Mouse (Mus musculus) heart, postnatal 0 days (tissue): ENCODE measurements around the gene Slc35f1. TPM values are rescaled to one million over a fixed set of nuclear protein-coding genes. Genes with fewer than 3 reads are reported as not detected.

Source experiments
- ATAC-seq: fragments of 200-750 bp; cut with Nextera tagmentation; 2 replicates; pipeline ENCODE4 v1.8.0; 2017; ENCODE audit warnings: low read depth, moderate number of reproducible peaks, moderate library complexity; ENCODE audit not compliant: insufficient read depth
- DNase-seq: peaks from one replicate; pipeline ENCODE4 v3.0.0-alpha.2; 2016; ENCODE audit warnings: low spot score
- H3K27ac ChIP-seq: fragments of 300-500 bp; sonication (generic); 2 replicates; pipeline ENCODE4 v1.5.1; 2014; ENCODE audit warnings: low read depth, mild to moderate bottlenecking
- H3K27me3 ChIP-seq: fragments of 300-500 bp; sonication (generic); 2 replicates; pipeline ENCODE4 v1.6.1; 2014; ENCODE audit warnings: low read length, mixed read lengths; ENCODE audit not compliant: control insufficient read depth, insufficient read depth
- H3K36me3 ChIP-seq: fragments of 300-500 bp; sonication (generic); replicated peaks from 2 replicates; pipeline ENCODE4 v1.6.1; 2014; ENCODE audit warnings: low read length, mixed read lengths; ENCODE audit not compliant: control insufficient read depth, insufficient read depth
- H3K4me1 ChIP-seq: fragments of 300-500 bp; sonication (generic); 2 replicates; pipeline ENCODE4 v1.6.1; 2014; ENCODE audit warnings: antibody characterized with exemption; ENCODE audit not compliant: control insufficient read depth, insufficient read depth
- H3K4me2 ChIP-seq: fragments of 300-500 bp; sonication (generic); 2 replicates; pipeline ENCODE4 v1.6.1; 2014; ENCODE audit warnings: low read depth, mild to moderate bottlenecking, low read length, moderate library complexity
- H3K4me3 ChIP-seq: fragments of 300-500 bp; sonication (generic); 2 replicates; pipeline ENCODE4 v1.5.1; 2014; ENCODE audit warnings: low read depth, low read length
- H3K9ac ChIP-seq: fragments of 300-500 bp; sonication (generic); replicated peaks from 2 replicates; pipeline ENCODE4 v1.6.1; 2014; ENCODE audit warnings: low read depth, low read length, mixed read lengths
- H3K9me3 ChIP-seq: fragments of 300-500 bp; sonication (generic); replicated peaks from 2 replicates; pipeline ENCODE4 v1.6.1; 2016; ENCODE audit warnings: low read length; ENCODE audit not compliant: control insufficient read depth
- CTCF ChIP-seq: IDR thresholded peaks from 2 replicates; pipeline ENCODE4 v1.5.1; 2016; ENCODE audit warnings: antibody characterized with exemption, control low read depth, low read depth
- EP300 ChIP-seq: IDR thresholded peaks from 2 replicates; pipeline ENCODE4 v1.6.1; 2016; ENCODE audit warnings: antibody characterized with exemption, low read depth
- WGBS: fragments of 180-500 bp; shearing (Covaris S2); extraction: QIAGEN DNeasy Blood & Tissue Kit; methylation state at CpG from one replicate; pipeline ENCODE4 v1.1.7; 2014; 5-methylcytosine and 5-hydroxymethylcytosine counted together
- polyA plus RNA-seq: library from polyadenylated mRNA; unstranded; fragments of >200 nt; fragmentation: Nextera tagmentation; extraction: Ambion mirVana; gene quantifications from 2 replicates; pipeline ENCODE4 v1.2.1, GENCODE M21; 2015
- total RNA-seq: library from RNA; depleted of rRNA; stranded (reverse); fragments of >200 nt; gene quantifications from 2 replicates; pipeline ENCODE4 v1.2.3, GENCODE M21; 2014; ENCODE audit warnings: low replicate concordance

Slc35f1 gene
- total and polyA plus RNA-seq, 2 experiments from 2014 or later = 0.57 to 3.1 TPM

DNA sequence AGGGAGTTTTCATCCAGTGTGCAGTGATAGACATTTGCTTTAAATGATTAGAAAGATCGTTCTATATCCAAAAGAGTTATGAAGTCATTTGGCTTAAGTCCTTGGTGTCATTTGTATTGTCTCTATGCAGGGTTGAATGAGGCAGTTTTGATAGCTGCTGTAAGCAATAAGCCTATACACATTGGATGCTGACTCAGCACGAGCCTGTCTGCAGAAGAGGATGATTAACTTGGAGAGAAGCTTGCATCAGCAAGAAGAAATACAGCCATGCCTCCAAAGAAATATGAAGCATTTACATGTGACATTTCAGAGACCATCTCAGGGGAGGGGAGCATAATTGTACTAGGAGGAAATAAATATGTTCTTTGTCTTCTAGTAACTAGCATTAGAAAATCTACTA lies 19.1 kb downstream of the Slc35f1 start:
- Histone ChIP-seq H3K27ac (no peak overlapping the region), H3K9ac (no peak overlapping the region), H3K27me3 (no peaks in the 10 kb centered on the region), H3K4me2 (no peak overlapping the region), H3K4me1 (no peaks in the 10 kb centered on the region), H3K4me3 (no peak overlapping the region), H3K9me3 (no peaks in the 10 kb centered on the region), H3K36me3 (no peaks in the 10 kb centered on the region)
- WGBS = 56% methylated on average over 2 of the region's 2 CpGs
- TF ChIP-seq CTCF = no peak
- TF ChIP-seq EP300 = no peak
- ATAC-seq (no peak), DNase-seq (no peak)

DNA sequence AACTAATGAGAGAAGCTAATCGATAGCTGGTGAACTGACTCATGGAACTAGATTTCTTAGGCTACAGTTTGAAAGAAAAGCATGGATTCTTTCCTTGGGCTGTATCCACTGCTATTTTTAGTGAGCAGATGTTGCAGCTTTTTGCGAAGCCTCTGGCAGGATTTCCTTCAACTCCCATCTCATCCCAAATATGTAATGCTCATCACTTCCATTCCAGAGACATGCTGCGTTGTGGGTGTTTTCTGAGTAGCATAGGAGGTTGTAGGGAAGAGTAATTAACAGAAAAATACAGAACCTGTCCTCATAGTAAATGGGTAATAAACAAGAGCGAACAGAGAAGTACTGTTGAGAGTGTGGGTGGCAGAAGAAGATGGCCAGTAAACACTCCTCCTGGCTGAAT lies 21.8 kb downstream of the Slc35f1 start:
- Histone ChIP-seq H3K27me3 (no peaks in the 10 kb centered on the region), H3K36me3 (no peaks in the 10 kb centered on the region), H3K4me2 (no peak overlapping the region), H3K4me1 (no peaks in the 10 kb centered on the region), H3K4me3 (no peak overlapping the region), H3K9me3 (no peaks in the 10 kb centered on the region), H3K27ac (no peak overlapping the region), H3K9ac (no peak overlapping the region)
- WGBS = 66% methylated on average over 4 of the region's 4 CpGs
- TF ChIP-seq EP300 = no peak
- TF ChIP-seq CTCF = no peak
- DNase-seq = no peak
- ATAC-seq = no peak

DNA sequence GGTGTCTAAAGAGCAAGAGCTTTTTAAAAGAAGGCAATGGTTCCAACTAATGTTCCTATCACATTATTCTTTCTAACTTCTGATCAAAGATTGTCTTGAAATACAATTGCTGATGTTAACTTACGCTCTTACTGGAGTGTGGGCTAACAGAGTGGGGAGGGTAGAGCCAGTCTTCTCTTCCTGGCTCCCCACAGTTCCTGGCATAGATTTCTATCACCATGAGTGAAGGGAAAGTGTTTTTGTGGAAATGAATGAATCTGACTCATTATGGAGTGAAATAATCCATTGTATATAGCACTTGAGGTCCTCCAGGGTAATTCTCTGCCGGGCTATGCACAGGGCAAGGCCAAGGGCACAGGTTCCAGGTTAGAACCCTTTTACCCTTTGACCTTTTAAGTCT lies 24.2 kb downstream of the Slc35f1 start:
- TF ChIP-seq CTCF = no peak
- no peak overlapping the region for H3K4me3 ChIP-seq
- DNase-seq = no peak
- 76% methylated on average over 2 of the region's 2 CpGs for WGBS
- no peak overlapping the region for H3K27ac ChIP-seq
- H3K4me1 ChIP-seq = no peaks in the 10 kb centered on the region
- H3K27me3 ChIP-seq = no peaks in the 10 kb centered on the region
- H3K36me3 ChIP-seq = no peaks in the 10 kb centered on the region
- H3K9ac ChIP-seq = no peak overlapping the region
- ATAC-seq = no peak
- no peaks in the 10 kb centered on the region for H3K9me3 ChIP-seq
- H3K4me2 ChIP-seq = no peak overlapping the region

DNA sequence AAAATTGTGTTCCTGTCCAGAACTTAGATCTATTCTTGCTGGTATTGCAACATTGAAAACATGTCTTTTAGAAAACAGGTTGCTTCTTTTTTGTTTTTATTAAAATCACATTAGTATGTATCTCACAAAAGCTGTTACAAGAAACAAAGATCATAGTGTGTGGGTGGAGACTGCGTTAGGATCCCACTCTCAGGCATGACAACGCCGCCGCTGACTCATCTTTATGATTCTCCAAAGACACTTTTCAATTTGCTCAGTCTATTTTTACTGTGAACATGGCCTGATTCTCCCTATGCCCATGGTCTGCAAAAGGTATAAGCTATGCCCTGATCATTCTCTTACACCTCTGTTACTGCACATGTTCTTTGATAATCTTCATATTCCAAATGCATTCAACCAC lies 24.8 kb downstream of the Slc35f1 start:
- no peak overlapping the region for H3K27ac ChIP-seq
- no peaks in the 10 kb centered on the region for H3K36me3 ChIP-seq
- H3K4me1 ChIP-seq = no peaks in the 10 kb centered on the region
- TF ChIP-seq CTCF (no peak), EP300 (no peak)
- H3K4me3 ChIP-seq = no peak overlapping the region
- no peaks in the 10 kb centered on the region for H3K9me3 ChIP-seq
- 86% methylated on average over 4 of the region's 4 CpGs for WGBS
- H3K4me2 ChIP-seq = no peak overlapping the region
- no peak overlapping the region for H3K9ac ChIP-seq
- no peak for ATAC-seq
- no peak for DNase-seq
- no peaks in the 10 kb centered on the region for H3K27me3 ChIP-seq

DNA sequence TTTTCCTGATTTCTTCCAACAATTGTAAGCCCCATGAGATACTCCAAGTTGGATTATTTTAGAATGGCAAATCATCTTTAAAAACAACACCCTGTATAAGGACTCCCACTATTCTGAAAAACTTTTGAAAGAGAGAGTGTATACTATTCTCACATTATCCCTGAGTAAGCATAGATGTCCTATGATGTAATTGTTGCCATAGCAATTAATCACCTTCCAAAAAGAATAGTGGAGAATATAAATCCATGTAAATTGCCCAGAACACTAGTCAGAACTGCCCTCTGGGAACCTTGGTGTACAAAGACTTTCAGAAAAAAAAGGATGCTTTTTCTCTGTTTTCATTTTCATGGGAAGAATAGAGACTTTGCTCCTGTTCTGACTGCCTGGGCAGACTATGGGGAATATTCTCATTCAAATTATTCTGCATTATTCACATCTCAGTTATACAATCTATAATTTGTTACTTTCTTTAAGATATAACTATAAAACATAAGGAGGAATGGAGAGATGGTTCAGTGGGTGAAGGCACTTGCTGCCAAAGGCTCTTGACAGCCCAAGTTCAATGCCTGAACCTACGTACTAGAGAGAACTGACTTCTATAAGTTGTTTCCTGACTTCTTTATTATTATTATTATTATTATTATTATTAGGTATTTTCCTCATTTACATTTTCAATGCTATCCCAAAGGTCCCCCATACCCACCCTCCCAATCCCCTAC lies 28.0 kb downstream of the Slc35f1 start:
- Histone ChIP-seq H3K9me3 (no peaks in the 10 kb centered on the region), H3K4me3 (no peak overlapping the region), H3K4me2 (no peak overlapping the region), H3K27ac (no peak overlapping the region), H3K4me1 (no peaks in the 10 kb centered on the region), H3K9ac (no peak overlapping the region), H3K27me3 (no peaks in the 10 kb centered on the region), H3K36me3 (no peaks in the 10 kb centered on the region)
- TF ChIP-seq CTCF (no peak), EP300 (no peak)
- ATAC-seq = no peak
- WGBS = 84% methylated on average over 1 of the region's 1 CpGs
- DNase-seq = no peak

DNA sequence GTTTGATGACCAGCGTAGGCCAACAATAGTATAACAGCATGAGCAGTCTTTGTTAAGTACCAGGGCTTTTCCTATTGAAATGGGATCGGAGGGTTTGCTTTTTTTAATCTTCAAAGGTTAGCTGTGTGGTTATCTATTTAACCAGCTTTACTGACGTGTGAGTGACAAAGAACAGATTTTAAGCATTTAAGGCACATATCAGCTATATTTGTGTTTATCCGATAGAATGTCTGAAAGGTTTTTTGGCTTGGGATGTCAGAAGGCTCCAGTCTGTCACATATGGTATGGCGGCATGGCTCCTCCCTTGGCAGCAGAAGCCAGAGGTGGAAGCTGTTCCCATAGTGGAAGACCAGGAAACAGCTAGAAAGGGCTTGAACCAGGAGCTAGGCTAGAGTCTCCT lies 36.3 kb downstream of the Slc35f1 start:
- Histone ChIP-seq H3K9me3 (no peaks in the 10 kb centered on the region), H3K36me3 (no peaks in the 10 kb centered on the region), H3K9ac (no peak overlapping the region), H3K27ac (no peak overlapping the region), H3K4me2 (no peak overlapping the region), H3K4me1 (no peaks in the 10 kb centered on the region), H3K27me3 (no peaks in the 10 kb centered on the region), H3K4me3 (no peak overlapping the region)
- DNase-seq (no peak), ATAC-seq (no peak)
- WGBS = 43% methylated on average over 5 of the region's 5 CpGs
- TF ChIP-seq EP300 = no peak
- no peak for TF ChIP-seq CTCF
